Mouse (Mus musculus): ENCODE measurements around the gene Fbh1. TPM values are rescaled to one million over a fixed set of nuclear protein-coding genes. Genes with fewer than 3 reads are reported as not detected.

Gene Fbh1
- polyA plus RNA-seq, 1 experiment, result 105 TPM

- TF ChIP-seq POLR2A (IDR thresholded peaks at IDR 0.05; ENCODE audit: borderline replicate concordance, extremely low read depth, insufficient read depth, insufficient read length, poor library complexity, severe bottlenecking) (no peak), CTCF (IDR thresholded peaks at IDR 0.05; ENCODE audit: borderline replicate concordance, extremely low read depth, insufficient read depth, insufficient read length) (no peak)
- no peak for DNase-seq (ENCODE audit: low read depth)
Observed at GRCm38 (mm10) chr2:11771701-11772100, 5.7 kb downstream of the Fbh1 start.

- no peak for DNase-seq (ENCODE audit: low read depth)
- TF ChIP-seq CTCF (IDR thresholded peaks at IDR 0.05; ENCODE audit: borderline replicate concordance, extremely low read depth, insufficient read depth, insufficient read length) (no peak), POLR2A (IDR thresholded peaks at IDR 0.05; ENCODE audit: borderline replicate concordance, extremely low read depth, insufficient read depth, insufficient read length, poor library complexity, severe bottlenecking) (no peak)
Observed at GRCm38 (mm10) chr2:11767161-11767545, 10.2 kb downstream of the Fbh1 start.

GRCm38 (mm10) chr2:11766485-11767160 is 10.8 kb downstream of the Fbh1 start:
- TF ChIP-seq POLR2A (IDR thresholded peaks at IDR 0.05; ENCODE audit: borderline replicate concordance, extremely low read depth, insufficient read depth, insufficient read length, poor library complexity, severe bottlenecking), result no peak
- TF ChIP-seq CTCF (IDR thresholded peaks at IDR 0.05; ENCODE audit: borderline replicate concordance, extremely low read depth, insufficient read depth, insufficient read length), result no peak
- no peak for DNase-seq (ENCODE audit: low read depth)

DNA sequence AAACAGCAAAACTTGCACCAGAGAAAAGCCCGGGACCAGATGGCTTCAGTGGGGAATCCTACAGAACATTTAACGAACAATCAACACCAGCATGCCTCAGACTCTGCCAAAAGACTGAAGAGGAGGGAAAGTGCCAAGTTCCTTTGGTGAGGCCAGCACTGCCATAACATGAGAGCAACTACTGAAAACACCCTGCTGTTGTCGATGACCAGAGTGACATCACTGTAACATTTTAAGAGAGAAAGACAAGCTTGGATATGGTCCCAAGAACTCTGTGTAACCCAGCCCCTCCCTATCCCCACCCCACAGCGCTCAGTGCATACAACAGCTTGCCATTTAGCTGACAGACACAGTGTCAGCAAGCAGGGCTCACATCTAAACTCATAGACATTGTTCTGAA is 11.7 kb downstream of the Fbh1 start:
- peak; percentile 74 for DNase-seq (ENCODE audit: low read depth)
- TF ChIP-seq CTCF (IDR thresholded peaks at IDR 0.05; ENCODE audit: borderline replicate concordance, extremely low read depth, insufficient read depth, insufficient read length) (no peak), POLR2A (IDR thresholded peaks at IDR 0.05; ENCODE audit: borderline replicate concordance, extremely low read depth, insufficient read depth, insufficient read length, poor library complexity, severe bottlenecking) (no peak)

DNA sequence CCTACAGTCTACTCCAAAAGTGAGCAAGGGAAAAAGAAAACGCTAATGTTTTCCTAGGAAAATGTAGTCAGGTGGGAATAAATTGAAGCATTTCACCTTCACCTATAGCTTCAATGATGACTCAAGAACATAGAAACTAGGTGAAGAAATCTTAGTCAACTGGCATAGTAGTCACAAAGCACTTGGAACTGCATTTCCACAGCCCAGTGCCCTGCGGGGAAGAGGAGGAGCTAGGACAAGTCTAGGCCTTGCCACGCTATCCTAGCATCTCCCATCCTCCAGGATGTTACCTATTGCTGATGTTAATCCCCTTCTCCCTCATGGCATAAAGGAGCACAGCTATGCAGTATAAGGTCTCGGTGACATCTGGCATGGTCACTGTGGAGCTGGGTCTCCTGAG is 14.8 kb downstream of the Fbh1 start:
- DNase-seq (ENCODE audit: low read depth), result no peak
- no peak for TF ChIP-seq CTCF (IDR thresholded peaks at IDR 0.05; ENCODE audit: borderline replicate concordance, extremely low read depth, insufficient read depth, insufficient read length)
- no peak for TF ChIP-seq POLR2A (IDR thresholded peaks at IDR 0.05; ENCODE audit: borderline replicate concordance, extremely low read depth, insufficient read depth, insufficient read length, poor library complexity, severe bottlenecking)

GRCm38 (mm10) chr2:11739516-11740051 is 37.8 kb downstream of the Fbh1 start:
- no peak for TF ChIP-seq POLR2A (IDR thresholded peaks at IDR 0.05; ENCODE audit: borderline replicate concordance, extremely low read depth, insufficient read depth, insufficient read length, poor library complexity, severe bottlenecking)
- TF ChIP-seq CTCF (IDR thresholded peaks at IDR 0.05; ENCODE audit: borderline replicate concordance, extremely low read depth, insufficient read depth, insufficient read length), result no peak
- DNase-seq (ENCODE audit: low read depth), result no peak

DNA sequence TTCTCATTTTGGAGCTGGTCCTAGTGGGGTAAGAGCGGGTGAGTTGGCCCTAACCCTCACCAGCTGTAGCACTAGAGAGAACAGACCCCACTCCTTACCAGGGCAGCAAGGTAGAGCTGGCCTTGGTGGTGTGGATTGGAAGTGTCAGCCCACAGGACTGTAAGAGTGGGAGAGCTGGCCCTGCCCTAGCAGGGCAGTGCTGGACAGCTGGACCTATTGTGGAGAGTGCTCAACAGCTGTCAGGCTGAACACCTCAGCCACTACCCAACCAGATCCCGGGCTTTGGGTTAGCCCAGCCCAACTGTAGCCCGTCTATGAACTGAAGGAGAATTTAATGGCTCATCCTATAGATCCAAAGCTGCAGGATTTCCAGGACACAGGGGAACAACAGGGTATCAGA is 38.6 kb downstream of the Fbh1 start:
- no peak for DNase-seq (ENCODE audit: low read depth)
- TF ChIP-seq POLR2A (IDR thresholded peaks at IDR 0.05; ENCODE audit: borderline replicate concordance, extremely low read depth, insufficient read depth, insufficient read length, poor library complexity, severe bottlenecking), result no peak
- no peak for TF ChIP-seq CTCF (IDR thresholded peaks at IDR 0.05; ENCODE audit: borderline replicate concordance, extremely low read depth, insufficient read depth, insufficient read length)

DNA sequence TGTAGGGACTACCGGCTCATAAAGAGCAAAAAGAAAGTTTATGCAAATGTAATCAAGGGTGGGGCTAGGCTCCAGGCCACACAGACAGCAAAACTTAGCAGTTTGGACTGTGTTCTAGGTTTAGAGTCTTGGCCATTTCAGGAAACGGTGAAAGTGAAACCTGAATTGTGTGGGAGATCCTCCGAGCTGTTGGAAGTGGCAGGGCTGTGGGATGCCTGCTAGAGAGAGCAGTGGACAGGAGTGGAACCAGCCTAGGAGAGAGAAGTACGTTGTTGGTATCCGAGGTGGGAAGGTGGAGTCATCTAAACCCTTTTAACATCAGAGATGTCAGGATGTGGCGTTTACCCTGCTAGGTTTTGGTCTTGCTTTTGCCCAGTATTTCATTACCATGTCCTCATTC is 41.5 kb downstream of the Fbh1 start:
- TF ChIP-seq CTCF (IDR thresholded peaks at IDR 0.05; ENCODE audit: borderline replicate concordance, extremely low read depth, insufficient read depth, insufficient read length), result no peak
- no peak for TF ChIP-seq POLR2A (IDR thresholded peaks at IDR 0.05; ENCODE audit: borderline replicate concordance, extremely low read depth, insufficient read depth, insufficient read length, poor library complexity, severe bottlenecking)
- no peak for DNase-seq (ENCODE audit: low read depth)

DNA sequence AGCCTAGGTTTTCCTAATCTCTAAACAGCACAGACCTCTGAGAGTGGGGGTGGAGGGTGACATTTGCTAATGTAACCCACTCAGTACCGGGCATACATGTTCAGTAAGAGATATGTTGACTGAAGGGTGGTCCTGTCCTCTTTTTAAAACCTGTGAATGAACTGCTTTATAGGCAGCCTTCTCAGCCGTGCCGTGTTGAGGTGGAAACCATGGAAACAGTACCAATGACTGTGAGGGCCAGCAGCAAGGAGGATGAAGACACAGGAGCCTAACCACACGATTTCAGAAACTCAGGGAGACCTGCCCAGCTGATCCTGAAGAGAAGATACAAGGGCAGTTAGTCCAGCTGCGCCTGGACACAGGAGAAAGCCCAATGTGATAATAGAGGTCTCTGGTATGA is 44.4 kb downstream of the Fbh1 start:
- TF ChIP-seq POLR2A (IDR thresholded peaks at IDR 0.05; ENCODE audit: borderline replicate concordance, extremely low read depth, insufficient read depth, insufficient read length, poor library complexity, severe bottlenecking), result no peak
- no peak for TF ChIP-seq CTCF (IDR thresholded peaks at IDR 0.05; ENCODE audit: borderline replicate concordance, extremely low read depth, insufficient read depth, insufficient read length)
- DNase-seq (ENCODE audit: low read depth), result no peak

- DNase-seq (ENCODE audit: low read depth), result no peak
- TF ChIP-seq CTCF (IDR thresholded peaks at IDR 0.05; ENCODE audit: borderline replicate concordance, extremely low read depth, insufficient read depth, insufficient read length) (no peak), POLR2A (IDR thresholded peaks at IDR 0.05; ENCODE audit: borderline replicate concordance, extremely low read depth, insufficient read depth, insufficient read length, poor library complexity, severe bottlenecking) (no peak)
Observed at GRCm38 (mm10) chr2:11729091-11729490, 48.3 kb downstream of the Fbh1 start.

DNA sequence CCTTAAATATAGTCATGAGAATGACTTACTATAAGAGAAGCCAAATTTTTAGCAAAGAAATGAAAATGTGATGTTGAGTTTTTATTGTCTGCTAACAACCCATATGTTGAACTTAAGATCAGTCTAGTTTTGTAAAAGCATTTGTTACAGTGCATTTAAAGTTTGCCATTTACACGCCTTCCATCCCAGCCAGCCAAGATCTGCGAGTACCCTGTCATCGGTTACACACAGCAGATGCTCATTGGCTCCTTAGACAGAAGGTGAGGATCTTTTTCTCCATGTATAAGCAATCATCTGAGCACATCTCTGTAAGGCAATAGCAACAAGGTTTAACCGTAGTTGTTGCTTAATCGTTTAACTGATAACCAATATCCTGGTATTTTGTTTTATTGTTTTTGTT is 49.8 kb downstream of the Fbh1 start:
- DNase-seq (ENCODE audit: low read depth), result no peak
- TF ChIP-seq POLR2A (IDR thresholded peaks at IDR 0.05; ENCODE audit: borderline replicate concordance, extremely low read depth, insufficient read depth, insufficient read length, poor library complexity, severe bottlenecking) (no peak), CTCF (IDR thresholded peaks at IDR 0.05; ENCODE audit: borderline replicate concordance, extremely low read depth, insufficient read depth, insufficient read length) (no peak)

DNA sequence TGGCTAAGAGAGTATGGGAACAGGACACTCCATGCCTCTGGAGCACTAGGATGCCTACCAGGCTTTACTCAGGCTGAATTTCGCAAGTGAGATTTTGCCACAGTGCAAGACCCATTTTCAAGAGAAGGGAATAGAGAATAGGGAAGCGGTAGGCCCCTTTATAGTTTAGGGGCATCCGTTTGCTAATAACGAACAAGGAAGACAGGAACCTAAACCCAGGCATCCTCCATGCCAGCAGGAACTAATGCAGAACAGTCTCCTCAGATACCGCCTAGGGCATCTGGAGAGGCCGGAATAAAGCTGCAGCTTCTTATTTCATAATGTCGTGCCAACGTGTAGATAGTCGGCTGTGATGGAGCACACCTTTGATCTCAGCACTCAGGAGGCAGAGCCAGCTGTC is 54.8 kb downstream of the Fbh1 start:
- no peak for TF ChIP-seq CTCF (IDR thresholded peaks at IDR 0.05; ENCODE audit: borderline replicate concordance, extremely low read depth, insufficient read depth, insufficient read length)
- TF ChIP-seq POLR2A (IDR thresholded peaks at IDR 0.05; ENCODE audit: borderline replicate concordance, extremely low read depth, insufficient read depth, insufficient read length, poor library complexity, severe bottlenecking), result no peak
- DNase-seq (ENCODE audit: low read depth), result no peak
